Mouse (Mus musculus): ENCODE measurements around the gene Tmem43. TPM values are rescaled to one million over a fixed set of nuclear protein-coding genes. Genes with fewer than 3 reads are reported as not detected.
"Not testable (repeated sequence)": the region's sequence is repeated elsewhere in the genome, so short reads cannot be mapped to it uniquely, and the experiment has no call there.

The Tmem43 gene
- total RNA-seq (2021), result 10 to 100 TPM; 25.3 to 27.3 TPM
- long read RNA-seq, experiment 1, transcript Tmem43-201 (12 exons, 2,903 nt), result major isoform, 14 of 18 reads
- long read RNA-seq, experiment 1, partial matches to known transcripts, result 3 of 18 reads
- long read RNA-seq, experiment 1, other reads (novel, unspliced or antisense), result 1 of 18 reads
- long read RNA-seq, experiment 2, transcript Tmem43-201 (12 exons, 2,903 nt), result major isoform, 13 of 17 reads
- long read RNA-seq, experiment 2, partial matches to known transcripts, result 3 of 17 reads
- long read RNA-seq, experiment 2, other reads (novel, unspliced or antisense), result 1 of 17 reads

DNA sequence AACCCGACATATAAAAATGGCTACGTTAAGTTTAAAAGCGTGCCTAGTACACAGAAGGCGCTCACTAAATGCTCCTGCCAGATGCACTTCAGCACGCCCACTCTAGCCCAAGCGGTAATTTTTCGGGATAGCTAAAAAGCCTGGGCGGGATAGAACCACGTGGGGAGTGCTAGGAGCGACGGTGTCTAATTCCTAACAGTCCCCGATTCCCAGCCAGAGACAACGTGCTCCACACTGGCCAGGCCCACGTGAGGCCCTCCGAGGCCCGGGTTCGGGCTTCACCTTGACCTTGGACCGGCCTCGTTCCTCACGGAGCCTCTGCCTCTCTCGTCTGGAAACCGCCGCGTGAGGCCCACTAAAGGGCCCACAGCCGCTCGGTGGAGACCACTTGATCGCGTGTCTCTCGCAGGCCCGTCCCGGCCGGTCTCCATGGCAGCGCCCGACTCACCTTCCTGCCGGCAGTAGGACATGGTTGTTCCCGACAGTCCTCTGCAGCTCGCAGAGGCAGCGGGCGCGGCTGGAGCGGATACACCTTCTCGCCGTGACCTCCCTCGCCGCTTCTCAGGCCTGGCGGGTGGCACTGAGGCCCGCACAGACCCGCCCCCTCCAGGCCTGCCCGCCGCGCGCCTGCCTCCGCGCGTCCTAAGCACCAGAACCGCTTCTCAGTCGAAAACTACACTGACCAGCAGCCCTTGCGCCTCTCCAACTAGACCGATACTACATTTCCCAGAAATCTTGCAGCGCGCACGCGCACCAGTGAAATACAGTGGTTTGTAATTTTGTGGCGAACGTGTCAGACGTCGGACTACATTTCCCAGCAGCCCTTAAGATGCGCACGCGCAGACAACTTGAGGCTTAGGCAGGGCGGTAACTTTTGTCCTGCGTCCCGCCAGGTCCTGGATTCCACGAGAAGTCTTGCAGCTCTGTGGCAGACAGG lies at the start of gene Tmem43, which contains the start of gene Chchd4:
Tmem43 (plus strand) TSS at position 836 of the 937 bp plus-strand sequence.
Chchd4 (minus strand) TSS at position 679 of the 937 bp plus-strand sequence.
- peak; percentile 98 to 99 for DNase-seq (ENCODE audit: low spot score in 2 of 2)

DNA sequence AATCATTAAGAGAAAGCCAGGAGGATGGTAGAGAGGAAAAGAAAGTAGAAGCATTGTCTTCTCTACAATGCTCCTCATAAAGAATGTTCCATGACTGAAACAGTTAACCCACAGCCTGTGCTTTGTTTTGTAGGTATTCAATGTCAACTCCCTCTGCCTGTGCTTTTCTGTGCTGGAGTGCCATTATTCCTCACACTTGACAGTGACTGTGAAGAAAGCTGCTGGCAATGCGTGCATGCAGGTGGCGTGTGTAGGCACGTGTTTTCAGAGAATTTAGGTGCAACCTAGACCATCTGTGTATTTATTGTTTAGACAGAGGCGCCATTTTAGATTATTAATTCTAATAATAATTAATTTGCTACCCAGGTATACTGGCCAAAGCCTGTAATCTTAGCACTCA lies 49.4 kb upstream of the Tmem43 start:
- DNase-seq (ENCODE audit: low spot score in 2 of 2), result no peak

DNA sequence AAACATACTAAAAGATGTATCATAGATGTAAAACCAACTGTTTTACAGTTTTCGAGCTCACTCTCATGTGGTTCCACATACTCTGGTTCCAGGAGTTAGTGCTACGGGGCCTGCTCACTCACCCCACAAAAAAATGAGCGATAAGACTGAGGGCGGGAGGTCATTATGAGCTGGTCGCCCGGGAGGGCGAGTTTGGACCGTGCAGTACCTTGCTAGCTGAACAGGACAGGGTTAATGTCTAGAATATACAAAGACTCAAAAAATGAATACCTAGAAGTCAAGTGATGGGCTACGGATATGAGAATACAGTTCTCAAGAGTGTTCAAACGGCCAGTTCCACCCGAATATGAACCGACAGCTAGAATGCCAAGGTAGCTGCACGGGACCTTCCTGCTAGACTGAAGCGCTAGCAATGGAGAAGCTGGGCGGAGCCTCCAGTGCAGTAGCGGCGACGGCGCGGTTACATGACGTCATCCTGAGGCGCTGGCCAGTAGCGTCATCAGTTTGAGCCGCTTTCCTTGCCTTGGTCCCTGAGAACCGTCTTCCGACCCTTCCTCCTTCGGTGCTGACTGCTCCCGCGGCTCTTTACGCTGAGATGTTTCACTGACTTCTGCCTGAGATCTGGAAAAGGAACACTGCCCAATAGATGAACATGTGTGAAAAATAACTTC lies 32.9 kb upstream of the Tmem43 start:
- peak; percentile 97 to 98 for DNase-seq (ENCODE audit: low spot score in 2 of 2)

DNA sequence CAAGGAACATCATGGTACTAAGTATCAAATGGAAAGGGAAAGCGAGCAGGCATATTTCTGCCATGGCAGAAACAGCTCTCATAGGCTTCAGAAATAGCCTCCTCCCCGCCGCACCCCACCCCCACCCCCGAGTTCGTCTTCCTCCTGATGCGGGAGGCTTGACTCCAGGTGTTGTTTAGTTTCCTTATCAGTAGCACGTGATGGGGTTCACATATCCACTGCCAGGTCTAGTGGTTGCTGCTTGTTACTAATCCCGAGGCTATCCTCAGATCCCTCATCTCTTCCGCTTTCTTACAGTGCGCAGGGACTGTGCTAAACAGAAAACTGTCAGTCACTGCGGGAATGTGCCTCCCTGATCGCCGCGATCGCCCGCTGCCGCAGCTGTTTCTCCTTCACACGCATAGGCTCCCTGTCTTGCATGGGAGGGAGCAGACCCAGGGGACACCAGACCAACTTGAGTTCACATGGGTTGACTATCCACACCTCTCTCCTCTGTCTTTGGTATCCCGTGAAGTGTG lies 32.3 kb upstream of the Tmem43 start:
- DNase-seq (ENCODE audit: low spot score in 2 of 2), result no peak

DNA sequence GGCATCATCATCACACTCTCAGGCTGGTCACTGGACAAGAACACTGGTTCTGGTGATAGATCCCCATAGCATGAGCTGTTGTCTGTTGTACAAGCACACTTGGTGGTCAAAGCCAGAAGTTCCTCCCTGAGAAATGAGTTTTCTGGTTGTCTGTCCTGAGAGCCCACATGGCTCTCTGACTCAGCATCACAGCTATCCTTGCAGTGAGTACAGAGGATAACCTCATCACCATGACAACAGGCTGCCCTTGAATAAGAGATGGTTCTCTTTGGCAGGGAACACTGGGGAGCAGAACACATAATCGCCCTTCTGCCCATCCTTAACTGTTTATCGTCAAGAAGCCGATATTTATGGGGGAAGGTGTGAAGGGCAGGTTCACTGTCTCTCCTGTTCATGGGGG lies 28.2 kb upstream of the Tmem43 start:
- no peak for DNase-seq (ENCODE audit: low spot score in 2 of 2)

DNA sequence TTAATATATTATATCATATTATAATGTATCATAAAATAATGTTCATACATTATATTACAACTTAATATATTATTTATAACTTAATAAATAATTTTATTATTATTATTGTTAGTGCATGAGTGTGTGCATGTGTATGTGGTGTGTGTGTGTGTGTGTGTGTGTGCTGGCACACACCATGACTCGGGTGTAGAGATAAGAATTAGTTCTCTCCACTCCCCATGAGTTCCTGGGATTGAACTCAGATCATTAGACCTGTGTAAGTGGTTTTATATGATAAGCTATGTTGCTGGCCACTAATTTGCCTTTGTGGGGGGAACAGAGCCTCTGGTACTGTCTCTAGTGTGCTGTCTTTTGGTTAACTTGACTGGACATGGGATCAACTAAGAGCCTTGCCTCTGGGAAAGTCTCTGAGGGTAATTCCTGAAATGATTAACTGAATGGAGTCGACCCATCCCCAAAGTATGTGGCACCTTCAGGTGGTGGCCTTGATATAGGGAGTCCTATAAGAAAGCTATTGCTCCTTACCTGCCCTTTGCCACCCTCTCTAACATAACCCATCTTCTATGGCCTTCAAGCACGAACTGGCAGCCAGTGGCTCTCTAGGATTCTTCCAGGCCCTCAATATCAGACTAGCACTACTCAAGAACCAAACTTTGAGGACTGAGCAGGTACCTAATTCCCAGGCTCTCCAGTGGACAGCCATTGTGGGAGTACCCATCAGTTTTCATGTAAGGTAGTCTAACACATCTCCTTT lies 23.9 kb upstream of the Tmem43 start:
- DNase-seq (ENCODE audit: low spot score in 2 of 2), result no peak

DNA sequence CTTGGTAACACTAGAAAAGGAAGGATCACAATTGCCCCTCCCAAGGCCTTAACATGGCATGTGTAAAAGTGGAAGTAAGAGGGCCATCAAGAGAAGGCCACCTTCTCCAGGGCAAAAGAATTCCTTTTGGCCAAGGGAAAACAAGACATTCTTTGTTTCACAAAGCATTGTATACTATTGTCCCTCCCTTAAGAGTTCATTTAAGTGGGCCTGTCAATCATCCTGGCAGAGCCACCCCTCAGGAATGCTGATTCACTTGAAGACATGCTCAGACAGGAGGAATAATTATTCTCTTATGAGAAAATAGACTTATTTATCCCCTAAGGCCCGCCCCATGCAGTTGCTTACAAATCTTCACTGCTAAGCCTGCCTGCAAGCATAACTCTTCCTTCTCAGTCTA lies 21.4 kb upstream of the Tmem43 start:
- no peak for DNase-seq (ENCODE audit: low spot score in 2 of 2)

DNA sequence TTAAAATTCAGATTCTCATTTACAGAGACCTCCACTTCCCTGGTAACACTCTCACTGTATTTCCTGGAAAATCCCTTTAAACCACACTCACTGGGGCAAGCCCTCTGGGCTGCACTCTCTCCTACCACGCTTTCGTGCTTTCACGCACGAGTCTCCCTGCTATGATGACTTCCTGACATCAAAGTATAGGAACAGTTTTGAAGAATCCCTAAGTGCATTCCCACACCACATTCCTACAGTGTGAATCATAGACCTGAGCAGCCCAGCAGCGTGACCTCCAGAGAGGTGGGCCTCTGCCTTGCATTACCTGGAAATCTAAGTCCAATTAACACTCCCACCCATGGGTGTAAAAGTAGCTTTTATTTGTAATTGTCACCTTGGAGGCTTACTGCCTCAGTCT lies 19.0 kb upstream of the Tmem43 start:
- no peak for DNase-seq (ENCODE audit: low spot score in 2 of 2)

DNA sequence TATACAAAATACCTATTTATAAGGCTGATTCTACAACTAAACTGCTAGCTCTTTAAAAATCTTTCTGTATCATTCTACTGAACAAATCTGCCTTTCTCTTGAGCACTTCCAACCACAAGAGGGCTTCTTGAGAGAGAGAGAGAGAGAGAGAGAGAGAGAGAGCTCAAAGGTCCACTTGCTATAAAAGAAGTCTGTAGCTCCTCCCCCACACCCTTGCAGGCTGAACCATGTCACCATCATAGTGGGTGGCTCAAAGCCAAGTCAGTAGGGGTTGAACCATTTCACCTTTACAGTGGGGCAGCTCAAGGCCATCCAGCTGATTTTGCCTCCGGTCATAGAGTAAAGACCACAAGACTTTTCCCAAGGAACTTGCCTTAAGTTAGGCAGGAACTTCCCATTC lies 14.0 kb upstream of the Tmem43 start:
- no peak for DNase-seq (ENCODE audit: low spot score in 2 of 2)

DNA sequence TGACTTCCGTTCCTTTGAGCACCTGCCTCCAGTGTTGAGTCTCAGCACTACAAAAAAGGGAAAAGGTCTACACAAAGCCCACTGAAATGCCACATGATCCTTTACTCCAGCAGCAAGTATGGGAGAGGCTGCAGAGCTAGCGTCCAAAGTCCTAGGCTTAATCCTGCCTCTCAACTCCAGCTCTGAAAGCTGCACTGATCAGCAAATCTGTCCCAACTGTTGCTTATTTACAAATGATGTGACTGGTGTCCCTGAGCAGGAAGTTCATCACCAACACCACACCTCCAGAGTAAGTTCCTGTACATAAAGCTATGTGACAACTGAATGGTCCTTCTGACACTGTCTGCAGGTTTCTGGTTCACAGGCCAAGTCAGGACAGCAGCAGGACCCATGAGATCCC lies 7.7 kb upstream of the Tmem43 start:
- no peak for DNase-seq (ENCODE audit: low spot score in 2 of 2)

DNA sequence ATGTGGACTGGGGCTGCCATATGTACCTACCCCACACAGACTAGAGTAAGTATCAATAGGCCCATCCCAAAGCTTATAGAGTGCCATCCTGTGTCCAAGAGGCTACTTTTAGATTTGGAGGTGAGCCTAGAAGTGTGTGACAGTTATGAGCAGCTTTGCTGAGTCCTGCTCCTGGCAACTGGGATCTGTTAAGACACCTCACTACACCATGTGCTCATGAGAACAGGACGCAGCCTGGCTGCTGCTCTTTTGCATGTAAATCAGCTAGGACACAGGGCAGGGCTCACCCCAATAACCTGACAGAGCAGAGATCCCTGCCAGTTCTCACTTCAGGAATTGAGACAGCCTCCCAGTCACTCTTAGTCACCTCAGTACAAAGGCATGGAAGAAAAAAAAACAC lies 6.4 kb upstream of the Tmem43 start:
- DNase-seq (ENCODE audit: low spot score in 2 of 2), result no peak

DNA sequence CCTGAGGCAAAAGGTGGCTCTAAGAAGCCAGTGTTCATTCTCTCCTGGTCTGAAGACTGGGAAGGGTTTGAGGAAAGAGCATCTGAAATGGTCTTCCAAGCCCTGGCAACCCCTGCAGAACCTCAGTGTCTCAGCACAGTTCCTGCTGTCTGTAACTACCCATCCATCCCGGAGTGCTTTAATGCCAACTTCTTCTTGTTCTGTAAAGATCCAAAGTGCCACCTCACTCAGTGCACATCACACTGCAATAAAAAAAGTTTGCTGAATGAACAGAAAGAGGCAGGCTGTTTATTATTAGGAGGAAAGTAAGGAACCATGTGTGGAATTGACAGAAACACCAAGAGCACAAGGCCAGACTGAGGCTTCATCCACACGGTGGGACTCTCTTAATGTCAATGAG lies 2.8 kb upstream of the Tmem43 start:
- DNase-seq (ENCODE audit: low spot score in 2 of 2), result no peak

DNA sequence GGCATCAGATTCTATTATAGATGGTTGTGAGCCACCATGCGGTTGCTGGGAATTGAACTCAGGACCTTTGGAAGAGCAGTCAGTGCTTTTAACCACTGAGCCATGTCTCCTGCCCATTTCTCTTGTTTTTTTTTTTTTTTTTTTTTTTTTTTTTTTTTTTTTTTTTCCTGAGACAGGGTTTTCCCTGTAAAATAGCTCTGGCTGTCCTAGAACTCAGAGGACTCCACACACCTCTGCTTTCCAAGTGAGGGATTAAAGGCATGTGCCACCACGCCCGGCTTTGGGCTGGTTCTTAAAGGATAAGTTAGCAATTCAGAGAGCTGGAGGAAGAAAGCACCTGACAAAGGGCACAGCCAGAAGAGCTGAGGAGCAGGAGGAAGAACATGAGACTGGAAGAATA lies 2.1 kb upstream of the Tmem43 start:
- not testable (repeated sequence) for DNase-seq (ENCODE audit: low spot score in 2 of 2)

DNA sequence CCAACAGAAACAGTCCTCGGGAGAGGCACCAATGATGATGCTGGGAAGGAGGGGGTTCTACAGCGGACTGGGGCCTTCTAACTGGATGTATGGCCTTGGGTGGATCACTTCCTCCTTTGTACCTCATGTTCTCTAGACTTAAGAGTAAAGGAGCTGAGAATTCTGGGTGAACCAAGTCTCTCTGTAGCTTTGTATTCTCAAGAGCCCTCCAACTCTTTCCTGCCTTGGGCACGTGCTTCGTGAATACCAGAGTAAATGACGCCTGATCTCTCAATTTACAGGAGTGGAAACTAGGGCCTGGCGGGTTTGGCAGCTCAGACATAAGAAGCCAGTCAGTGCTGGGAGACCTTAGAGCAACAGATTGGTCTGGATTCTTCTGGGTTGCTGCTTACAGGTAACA lies 1.2 kb upstream of the Tmem43 start:
- DNase-seq (ENCODE audit: low spot score in 2 of 2), result no peak

DNA sequence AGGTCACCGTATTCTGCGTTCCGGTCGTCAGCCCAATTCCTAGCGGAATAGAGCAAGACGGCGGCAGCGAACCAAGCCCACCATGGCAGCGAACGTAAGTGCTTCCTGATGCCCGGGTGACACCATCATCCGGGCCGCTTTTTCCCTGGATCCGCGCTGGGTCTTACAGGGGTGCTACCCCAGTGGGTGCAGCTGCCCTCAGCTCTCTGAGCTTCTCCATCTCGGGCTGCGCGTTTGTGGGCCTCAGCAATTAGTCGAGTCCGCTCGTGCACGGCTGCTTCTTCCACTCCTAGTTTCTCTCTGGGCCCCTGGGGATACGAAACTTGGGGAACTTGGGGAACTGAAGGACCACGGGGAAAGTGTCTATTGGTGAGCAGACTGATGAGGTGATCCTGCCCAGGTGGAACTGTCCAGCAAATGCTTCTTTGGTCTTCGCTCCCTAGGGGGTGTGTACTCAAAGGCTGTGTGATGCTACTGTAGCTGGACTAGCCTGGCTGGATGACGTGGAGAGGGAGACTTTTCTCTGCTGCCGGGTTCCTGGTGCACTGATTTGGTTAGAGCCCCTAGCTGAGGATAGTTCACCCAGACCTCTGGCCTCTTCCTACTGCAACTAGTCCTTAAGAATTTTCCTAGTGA lies 420 bp downstream of the Tmem43 start:
- DNase-seq (ENCODE audit: low spot score in 2 of 2), result no peak

DNA sequence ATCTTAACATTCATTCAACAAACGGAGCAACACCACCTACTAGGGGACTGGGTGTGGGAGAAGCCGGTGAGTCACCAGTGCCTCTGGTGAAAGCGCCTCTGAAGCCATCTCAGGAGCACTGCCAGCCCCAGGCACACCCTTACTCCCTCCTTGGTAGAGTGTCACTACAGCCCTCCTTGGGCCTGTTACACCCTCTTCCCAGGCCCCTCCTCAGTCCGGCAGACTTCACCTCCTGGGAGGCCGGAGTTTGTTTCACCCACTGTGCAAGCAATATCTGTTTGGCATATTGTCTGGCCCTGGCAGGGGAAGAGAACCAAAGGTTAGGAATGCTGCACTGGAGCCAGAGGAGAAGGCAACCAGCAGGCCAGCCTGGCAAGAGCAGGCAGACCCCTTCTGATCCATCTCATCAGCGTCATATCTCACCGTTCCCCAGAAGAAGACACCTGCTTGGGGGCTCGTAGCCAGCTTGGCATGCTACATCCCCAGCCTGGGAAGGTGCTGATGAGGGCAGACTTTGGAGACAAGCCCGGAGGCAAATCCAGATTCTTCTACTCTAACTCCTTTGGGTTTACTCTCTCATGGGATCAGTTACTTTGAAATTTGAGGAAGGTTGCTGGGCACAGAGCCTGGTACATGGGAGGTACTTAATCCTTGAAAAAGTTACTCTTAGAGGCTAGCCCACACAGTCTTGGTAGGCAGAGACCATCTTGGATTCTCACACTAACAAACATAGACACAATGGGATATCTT lies 1.1 kb downstream of the Tmem43 start:
- no peak for DNase-seq (ENCODE audit: low spot score in 2 of 2)

DNA sequence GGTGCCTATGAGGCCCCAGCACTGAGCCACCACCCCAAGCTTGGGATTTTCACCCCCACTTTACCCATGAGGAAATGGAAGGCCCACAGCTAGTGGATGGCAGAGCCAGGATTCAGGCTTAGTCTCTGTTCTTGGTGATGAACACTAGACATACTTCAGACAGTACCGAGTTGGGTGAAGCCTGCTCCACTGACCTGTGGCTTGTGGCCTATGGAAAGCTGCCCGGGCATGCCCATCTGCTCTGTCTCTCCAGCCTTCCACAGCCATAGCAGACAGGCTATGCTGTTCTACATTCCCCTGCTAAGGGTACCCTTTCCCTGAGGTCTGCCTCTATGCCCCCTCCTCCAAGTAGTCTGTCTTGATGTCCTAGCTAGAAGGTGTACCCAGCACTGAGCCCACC lies 3.0 kb downstream of the Tmem43 start:
- no peak for DNase-seq (ENCODE audit: low spot score in 2 of 2)

DNA sequence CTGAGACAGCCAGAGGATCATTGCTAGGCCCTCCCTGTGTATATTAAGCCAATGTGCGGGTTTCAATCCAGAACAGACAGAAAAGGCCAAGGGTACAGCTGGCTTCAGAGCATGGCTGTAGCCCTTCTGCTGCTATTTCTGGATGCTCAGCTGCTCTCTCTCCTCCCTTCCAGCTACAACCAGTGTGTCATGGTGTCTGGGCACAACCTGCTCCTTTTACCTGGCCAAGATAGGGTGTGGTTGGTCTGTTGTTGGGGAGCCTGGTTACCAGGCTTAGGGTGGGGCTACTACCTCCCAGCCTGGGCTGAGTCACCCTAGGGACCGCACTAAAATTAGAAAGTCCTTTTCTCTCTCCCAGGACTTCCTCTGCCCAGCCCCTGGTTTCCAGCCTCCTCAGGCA lies 9.9 kb downstream of the Tmem43 start:
- no peak for DNase-seq (ENCODE audit: low spot score in 2 of 2)

DNA sequence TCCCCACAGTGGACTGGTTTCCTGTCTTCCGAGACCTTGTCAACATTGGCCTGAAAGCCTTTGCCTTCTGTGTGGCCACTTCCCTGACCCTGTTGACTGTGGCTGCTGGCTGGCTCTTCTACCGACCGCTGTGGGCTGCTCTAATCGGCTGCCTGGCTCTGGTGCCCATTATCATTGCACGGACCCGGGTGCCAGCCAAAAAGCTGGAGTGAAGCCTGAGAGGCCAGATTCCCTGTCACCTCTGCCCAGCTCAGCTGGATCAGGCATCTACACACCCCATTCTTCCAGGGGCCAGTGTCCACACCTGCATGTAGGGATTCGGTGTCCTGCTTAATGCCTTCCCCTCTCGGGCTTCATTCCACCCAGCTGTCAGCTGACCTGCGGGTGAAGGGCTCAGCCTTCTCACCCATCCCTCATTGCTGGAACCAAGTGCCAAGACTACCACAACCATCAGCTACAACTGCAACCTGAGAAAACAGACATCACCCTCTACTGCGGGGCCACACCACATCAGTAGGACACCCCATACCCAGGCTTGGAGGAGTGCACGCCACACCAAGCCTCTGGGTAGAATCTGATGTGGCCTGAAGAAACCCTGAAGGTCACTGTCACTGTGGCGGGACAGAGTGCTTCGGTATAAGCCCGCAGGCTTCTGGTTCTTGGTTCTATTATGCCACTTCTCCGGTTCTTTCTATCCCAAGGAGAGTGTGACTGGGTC lies 13.4 kb downstream of the Tmem43 start:
- DNase-seq (ENCODE audit: low spot score in 2 of 2), result no peak
